Mouse (Mus musculus): Measurements from ENCODE around the gene Ss18l2.

DNA sequence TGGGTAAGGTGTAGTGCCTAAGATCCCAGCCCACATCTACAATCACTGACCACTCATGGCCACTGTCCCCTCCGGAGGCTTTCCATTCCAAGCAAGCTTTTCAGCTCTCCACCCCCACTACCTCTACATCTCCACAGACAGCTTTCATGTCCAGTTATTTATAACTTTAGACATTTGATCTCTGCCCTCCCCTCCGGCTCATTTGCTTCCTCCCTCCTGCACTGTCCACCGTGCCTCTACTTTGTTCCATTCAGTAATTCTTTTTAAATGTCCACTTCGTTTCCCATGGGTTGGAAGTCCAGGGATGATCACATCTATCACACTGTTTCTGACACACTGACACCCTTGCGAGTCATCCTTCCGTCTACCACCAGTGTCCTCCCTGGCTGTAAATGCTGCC, 2.3 kb upstream of the Ss18l2 start:
- TF ChIP-seq POLR2A (IDR thresholded peaks at IDR 0.05; ENCODE audit: low read depth, low read length) (no peak), ZNF384 (IDR thresholded peaks at IDR 0.05; ENCODE audit: low read depth, low read length) (no peak), RAD21 (IDR thresholded peaks at IDR 0.05; ENCODE audit: low read depth, low read length) (no peak), EP300 (IDR thresholded peaks at IDR 0.05; ENCODE audit: low read length) (no peak), CTCF (conservative IDR thresholded peaks at IDR 0.05 in 1 of 2, IDR thresholded peaks at IDR 0.05 in 1 of 2; ENCODE audit: low read depth in 2 of 2, low read length in 2 of 2) (no peak), CHD2 (IDR thresholded peaks at IDR 0.05; ENCODE audit: low read length) (no peak), ZKSCAN1 (IDR thresholded peaks at IDR 0.05; ENCODE audit: borderline replicate concordance, low read depth, low read length) (no peak), RCOR1 (conservative IDR thresholded peaks at IDR 0.05; ENCODE audit: low read depth, low read length) (no peak), HCFC1 (IDR thresholded peaks at IDR 0.05; ENCODE audit: low read depth, low read length) (no peak), MEF2A (IDR thresholded peaks at IDR 0.05; ENCODE audit: borderline replicate concordance, low read depth, low read length) (no peak)

All from CH12.LX (cell line).